Mouse (Mus musculus) CD4-positive helper T cell, adult 2 months (primary cell): Measurements from ENCODE around the gene Manba.
A peak's percentile ranks its signal among the peaks of the same experiment; 100 is the strongest.
"Not testable (repeated sequence)": the region's sequence is repeated elsewhere in the genome, so short reads cannot be mapped to it uniquely, and the experiment has no call there.

Experiments
- DNase-seq: peaks from one replicate; pipeline ENCODE4 v3.0.0-alpha.2; 2012; ENCODE audit warnings: low read depth, missing footprints, low spot score

Gene Manba

DNA sequence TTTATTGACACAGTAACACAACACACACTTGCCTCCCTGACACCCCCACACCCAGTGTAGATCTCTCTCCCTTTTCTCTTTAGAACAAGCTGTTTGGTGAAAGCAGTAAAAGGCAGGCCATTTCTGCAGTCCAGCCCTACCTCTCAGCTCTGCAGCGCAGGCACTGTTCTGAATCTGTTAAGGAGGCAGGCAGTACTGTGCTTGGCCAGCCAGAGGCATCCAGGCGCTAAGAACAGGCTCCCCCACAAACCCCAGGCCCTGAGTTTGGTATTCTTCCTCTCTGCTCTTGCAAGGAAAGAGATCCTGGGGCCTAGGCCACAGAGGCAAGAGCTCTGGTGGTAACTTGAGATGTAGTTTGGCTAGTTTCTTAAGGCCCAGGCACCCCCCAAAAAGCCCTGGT lies 39.5 kb downstream of the Manba start:
- DNase-seq = not testable (repeated sequence)

DNA sequence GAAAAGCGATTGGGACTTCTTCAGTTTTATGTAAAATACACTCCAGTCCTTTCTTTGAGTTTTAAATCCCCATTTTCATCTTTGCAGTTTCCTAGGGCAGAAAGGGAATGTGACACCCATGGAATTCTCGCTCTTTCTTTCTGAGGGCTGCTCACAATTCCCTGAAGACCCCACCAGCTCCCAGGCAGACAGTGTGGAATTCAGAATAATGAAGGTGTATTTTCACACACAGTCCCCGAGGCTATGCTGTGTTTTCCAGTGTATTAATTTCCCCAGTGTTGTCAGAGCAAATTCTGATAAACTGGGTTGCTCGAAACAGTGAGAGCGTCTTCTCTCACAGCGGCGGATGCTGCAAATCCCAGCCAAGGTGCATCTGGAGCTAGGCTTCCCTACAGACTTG lies 44.3 kb downstream of the Manba start:
- DNase-seq = no peak

DNA sequence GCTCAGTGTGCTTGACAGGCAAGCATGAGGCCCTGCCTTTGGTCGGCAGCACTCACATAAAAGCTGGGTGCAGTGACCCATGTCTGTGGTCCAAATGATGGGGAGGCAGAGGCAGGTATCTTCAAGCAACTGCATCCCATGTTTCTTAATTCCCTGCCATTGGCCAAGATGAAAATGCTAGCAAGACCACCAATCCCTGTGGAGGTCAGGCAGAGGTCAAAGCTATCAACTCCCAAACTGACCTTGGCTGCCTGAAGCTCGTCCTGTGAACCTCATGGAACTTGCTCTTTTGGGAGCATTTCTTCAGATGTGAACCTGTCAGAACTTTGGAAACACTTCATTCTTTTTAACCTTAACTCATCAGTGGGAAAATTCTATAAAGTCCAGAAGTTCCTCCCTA lies 46.4 kb downstream of the Manba start:
- no peak for DNase-seq

DNA sequence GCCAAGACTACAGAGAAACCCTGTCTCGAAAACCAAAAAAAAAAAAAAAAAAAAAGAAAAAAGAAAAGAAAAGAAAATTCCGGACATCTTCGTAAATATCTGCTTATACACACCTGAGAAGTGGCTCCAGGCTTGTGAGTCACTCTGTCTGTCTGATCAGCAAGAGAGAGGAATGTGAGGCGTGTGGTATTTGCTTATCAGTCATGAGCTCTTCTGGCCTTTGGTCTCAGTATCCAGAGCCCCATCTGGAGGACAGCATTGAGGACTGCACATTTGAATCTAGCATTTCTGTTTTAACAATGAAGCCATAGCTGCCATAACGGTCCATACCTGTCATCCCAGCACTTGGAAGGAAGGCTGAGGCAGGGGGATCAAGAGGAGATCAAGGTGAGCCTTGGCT lies 48.7 kb downstream of the Manba start:
- no peak for DNase-seq

DNA sequence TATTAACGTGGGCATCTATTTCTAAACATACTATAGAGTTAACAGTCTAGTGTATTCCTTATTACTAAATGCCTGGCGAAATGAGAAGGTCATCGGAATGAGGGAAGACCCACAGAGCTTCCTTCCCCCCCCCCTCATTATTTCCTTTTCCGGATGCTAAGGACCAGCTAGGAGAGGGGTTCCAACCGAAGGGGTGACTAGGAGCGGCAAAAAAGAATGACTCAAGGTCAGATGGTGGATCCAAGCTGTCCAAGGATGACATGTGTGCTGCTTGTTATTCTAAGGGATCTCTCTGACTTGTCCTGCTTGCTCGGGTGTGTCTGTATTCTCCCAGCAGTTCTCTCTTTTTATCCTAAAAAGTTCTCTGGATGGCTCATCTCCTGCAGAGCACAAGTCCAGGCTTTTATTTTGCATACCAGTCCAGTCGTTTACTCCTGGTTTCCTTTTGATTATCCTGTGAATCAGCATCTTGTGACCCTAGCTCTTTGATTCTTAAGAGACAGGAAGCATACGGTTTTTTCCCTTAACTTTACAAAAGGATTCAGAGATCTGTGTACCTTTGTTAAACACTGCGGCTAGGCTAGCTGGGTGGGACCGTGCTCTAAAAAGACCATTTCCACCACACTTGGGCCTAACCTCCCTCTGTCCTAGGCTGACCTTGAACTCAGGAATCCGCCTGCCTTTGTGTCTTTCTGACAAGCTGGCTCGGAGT lies 61.0 kb downstream of the Manba start:
- no peak for DNase-seq

DNA sequence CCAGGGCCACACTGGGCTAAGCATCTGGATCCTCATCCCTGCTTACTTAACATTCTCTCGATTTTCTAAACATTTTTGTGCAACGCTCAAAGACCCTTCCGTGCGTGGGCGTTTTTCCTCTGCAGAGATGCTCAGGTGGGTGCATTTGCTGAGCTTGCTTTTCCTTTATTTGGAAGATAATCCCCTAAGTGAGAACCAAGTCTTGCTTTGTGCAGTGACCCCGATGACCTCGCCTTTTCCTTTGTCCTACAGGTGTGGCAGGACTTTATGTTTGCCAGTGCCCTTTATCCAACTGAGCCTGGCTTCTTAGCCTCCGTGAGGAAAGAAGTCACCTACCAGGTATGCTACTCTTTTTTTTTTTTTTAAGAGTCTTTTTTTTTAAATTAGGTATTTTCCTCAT lies 61.9 kb downstream of the Manba start:
- no peak for DNase-seq

DNA sequence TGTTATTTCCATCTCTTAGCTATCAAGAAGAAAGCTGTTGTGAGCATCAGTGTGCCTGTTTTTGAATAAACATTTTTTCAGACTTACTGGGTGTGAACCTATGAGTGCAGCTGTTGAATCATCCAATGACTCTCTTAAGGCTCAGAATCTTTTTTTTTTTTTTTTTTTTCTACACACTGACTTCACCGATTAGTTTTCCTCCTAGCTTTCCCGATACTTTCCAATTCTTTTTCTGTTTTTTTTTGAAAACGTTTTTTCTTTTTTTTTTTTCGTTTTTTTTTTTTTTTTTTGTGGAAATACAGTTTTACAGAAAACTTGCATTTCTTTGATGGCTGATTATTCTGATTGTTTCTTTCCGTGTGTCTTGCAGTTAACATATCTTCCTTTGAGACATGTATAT lies 67.5 kb downstream of the Manba start:
- no peak for DNase-seq

DNA sequence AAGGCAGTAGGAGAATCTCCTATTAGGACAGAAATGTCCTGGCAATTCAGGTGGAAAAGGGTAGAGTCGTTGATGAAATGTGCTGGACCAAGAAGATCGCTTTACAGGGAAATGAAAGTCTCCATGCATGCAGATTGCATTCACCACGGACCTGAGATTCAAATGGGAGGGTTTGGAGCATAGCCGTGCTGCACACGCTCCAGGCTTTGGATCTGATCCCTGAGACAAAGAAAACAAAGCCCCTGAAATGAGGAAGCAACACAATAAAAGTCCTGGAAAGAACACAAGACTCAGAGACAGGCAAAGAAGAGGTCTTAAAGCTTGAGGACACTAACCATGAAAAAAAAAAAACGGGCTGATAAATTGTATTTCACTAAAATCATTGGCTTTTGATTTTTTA lies 69.8 kb downstream of the Manba start:
- DNase-seq = no peak

DNA sequence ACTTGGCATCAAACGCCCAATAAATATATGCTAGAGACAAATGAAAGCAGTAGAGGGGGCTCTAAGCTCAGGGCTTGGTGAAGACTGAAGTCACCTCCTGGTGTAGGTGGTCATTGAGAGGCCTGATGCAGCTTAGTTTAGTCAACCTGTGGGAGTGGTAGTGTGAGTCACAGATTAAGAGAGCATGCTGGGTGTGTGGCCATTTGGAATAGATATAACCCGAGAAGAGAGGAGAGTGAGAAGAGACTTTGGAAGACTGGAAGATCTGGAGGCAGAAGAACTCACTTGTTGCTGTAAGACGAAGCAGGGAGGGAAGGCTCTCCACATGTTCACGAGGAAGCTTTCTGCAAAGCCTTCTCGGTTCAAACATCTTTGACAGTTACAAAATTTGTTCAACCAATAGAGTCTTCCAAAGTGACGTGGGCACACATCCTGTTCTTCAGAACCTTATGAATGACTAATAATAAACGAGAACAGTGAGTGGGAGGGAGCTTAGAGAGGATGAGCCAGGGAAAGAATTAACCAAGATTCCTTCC lies 70.7 kb downstream of the Manba start:
- DNase-seq = peak; percentile 25

DNA sequence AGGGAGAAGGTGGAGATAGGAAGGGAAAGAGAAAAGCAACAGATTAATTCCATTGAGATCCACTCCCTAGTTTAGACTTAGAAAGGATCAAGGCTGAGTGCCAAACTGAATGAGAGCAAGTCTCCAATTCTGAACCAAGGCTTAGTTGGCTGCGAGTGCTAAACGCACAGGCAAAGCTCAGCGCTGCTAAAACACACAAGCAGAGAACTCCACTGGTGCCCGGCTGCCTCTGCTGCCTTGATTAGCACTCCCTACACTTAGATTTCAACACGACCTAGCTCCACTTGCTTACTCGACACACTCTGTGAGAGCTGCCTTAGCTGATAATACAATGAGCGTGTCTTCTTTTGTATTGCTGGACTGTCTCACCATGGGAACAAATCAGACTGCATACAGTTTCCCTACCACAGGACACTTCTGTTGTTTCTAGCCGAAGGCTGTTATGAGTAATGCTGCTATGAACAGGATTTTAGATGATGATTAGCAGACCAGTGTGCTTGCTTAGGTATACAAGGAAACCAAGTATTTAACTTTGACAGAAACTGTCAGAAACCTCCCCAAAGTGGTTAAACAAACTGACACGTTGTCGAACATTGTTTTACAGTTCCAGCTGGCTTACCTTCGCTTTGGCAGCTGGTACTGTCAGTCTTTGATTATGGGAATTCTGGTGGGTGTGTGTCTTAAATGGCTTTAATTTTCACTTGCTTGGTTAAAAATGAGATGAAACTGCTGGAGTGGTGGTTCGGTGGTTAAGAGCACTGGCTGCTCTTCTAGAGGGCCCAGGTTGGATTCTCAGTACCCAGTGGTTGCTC lies 71.6 kb downstream of the Manba start:
- DNase-seq = no peak

DNA sequence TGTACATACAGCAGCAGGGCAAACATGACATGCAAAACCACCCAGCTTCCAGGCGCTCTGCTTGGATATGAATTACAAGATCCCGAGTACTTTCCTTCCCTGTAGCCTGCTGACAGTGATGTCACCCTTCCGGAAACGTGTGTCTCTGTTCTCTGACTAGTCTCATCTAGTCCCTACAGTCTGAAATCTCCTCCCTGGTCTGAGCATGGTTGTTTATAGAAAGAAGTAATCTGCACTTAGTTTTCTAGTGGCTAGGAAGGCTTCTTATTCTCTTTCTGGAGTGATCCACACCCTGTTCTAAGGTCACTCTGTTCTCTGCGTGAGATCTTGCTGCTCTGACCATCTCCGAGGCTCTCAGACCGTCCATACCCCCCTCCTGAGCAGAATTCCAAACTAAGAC lies 76.6 kb downstream of the Manba start:
- DNase-seq = no peak

DNA sequence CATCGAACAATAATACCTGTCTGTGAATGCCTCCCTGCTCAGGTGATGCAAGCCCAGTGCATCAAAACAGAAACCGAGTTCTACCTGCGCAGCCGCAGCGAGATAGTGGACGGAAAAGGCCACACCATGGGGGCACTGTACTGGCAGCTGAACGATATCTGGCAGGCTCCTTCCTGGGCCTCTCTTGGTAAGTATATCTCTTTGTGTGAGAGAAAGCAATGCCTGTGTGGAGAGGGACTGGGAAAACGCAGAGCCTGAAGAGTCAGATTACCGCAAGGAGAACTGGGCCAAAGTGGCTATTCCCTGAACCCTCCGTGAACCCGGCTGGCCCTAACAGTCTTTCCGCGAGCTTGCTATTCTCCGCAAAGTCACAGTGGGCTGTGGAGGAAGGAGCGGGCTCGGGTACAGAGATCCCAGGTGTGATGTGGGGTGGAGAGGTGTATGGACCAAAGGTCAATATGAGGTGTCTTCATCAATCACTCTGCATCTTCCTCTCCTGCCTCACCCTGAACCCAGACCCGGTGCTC lies 77.8 kb downstream of the Manba start:
- DNase-seq = no peak

DNA sequence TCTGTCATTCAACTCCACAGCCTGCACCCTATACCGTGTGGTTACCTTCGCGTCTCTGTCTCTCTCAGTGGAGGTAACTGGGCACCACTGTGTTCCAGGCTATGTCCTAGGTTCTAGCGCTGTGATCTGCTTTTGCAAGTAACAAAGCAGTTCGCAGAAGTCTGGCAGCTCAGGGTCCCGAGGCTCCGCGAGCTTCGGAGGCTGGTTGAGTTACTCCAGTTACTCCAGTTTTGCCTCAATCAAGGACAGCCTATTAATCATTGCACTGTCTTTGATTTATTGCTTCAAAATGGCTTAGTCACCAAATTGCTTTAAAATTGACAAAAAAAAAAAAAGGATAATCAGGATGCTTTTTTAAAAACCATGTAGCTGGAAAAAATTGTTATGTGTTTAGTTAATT lies 79.3 kb downstream of the Manba start:
- no peak for DNase-seq

DNA sequence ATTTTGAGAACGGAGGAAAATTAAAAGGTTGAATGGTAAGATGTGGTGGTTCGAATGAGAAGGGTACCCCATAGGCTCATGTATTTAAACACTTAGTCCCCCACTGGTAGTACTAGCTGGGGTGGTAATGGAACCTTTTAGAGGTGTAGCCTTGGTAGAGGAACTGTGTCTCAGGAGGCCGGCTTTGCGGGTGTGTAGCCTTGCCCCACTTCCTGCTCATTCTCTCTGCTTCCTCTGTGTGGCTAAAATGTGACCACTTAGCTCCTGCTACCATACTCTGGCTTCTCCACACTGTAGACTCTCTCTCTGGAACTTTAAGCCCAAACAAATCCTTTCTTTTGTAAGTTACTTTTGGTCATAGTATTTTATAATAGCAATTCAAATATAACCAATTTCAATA lies 79.9 kb downstream of the Manba start:
- no peak for DNase-seq

DNA sequence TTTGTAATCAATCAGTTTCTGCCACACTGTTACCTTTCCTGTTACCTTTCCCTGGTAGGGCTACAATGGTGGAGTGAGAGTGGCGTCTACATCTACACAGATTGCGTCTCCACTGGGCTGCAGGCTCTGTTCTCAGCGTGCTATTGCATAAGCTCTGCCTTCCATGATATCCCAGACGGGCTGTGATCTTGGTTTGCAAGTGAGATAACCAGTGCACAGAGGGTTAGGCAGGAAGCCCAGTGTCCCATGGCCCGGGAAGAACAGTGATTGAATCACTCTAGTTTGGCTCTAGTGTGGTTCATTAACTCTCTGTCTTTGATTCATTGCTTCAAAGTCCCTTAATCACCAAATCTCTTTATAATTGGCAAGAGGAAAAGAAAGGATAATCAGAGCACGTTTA lies 82.5 kb downstream of the Manba start:
- no peak for DNase-seq

DNA sequence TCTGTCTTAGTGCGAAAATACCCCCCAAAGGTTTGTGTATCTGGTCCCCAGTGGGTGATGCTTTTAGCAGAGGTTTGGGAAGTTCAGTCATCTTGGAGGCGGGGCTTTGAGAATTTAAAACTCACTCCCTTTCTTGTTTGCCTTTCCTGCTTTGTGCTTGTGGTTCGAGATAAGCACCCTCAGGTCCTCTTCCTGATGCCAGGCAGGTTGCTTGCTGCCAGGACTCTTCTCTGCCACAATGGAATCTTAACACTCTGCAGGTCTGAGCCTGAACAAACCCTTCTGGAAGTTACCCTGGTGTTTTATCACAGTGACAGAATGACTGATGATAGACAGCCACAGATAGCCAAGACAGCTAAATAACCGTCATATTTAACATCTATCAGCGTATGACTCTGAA lies 83.2 kb downstream of the Manba start:
- DNase-seq = no peak

DNA sequence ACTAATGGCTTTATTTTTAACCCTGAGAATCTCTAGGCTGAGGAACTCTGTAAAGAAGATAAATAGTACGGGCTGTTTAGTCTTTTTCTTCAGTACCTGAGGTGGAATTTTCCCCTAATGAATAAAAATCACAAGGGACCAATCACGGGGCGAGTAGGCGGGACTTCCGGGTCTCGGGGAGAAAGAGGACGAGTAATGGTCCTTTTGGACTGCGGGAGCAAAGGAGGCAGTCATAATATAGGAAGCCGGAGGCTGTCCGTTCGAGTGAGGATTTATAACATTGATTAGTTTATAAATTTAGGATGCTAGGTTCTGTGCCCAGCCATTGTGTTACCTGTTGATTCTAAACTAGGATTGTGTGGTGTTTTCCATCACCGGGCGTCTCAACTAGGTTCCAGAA lies 86.1 kb downstream of the Manba start:
- DNase-seq = no peak

DNA sequence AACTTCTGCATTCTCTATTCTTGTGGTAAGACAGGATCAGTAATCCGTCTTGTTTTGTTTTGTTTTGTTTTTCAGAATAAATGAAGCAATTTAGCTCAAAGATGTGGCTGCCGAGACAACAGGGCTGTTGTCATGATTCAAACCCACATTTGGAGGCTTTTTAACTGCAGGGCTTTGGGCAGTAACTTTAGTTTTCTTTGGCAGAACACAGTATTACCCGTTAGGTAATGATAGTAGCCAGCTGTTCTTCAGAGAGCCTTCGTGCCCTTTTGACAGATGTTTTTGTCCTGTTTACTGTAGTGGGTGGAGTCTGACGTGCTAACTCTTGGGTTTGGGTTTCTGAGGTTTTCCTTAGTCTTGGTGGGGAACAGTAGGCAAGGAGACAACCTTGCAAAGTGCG lies 87.6 kb downstream of the Manba start:
- DNase-seq = no peak

DNA sequence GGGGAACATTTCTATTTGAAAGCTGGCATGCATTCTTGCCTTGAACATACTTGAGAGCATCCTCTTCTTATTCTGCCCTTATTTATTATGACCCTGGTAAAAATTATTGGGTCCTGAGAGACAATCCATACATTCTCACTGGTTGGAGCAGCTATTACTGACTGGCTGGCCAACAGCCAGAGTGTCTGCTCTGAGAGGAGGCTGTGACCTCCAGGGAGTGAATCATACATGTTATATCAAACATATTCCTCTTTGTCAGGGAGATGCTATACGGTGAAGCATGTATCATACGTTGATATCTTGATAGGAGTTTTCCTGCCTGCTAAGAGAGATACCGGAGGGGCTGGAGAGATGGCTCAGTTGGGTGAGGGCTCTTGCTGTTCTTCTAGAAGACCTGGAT lies 89.7 kb downstream of the Manba start:
- no peak for DNase-seq

DNA sequence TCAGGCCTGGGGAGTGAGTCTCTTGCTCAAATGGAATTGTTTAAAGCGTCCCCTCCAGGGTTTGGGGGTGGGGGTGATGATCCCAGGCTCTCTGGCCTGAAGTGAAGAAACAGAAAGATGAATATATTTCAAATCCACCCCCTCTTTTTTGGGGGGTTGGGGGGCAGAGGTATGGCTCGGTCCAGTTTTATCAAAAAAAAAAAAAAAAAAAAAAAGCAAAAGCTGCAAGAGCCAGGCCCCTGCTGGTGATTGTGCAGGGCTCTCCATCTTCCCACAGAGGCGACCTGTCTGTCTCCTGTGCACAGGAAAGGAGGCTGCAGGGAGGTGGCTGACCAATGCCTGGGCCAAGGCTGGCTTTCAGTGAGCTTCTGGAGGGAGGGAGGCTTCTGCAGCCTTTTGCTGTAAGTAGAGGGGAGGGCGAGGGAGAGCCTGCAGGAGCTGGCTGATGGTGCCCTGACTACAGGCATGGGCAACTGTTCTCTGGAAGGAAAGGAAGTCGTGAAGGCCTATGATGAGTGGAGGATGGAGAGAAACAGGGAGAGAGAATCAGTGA lies 93.3 kb downstream of the Manba start:
- no peak for DNase-seq

DNA sequence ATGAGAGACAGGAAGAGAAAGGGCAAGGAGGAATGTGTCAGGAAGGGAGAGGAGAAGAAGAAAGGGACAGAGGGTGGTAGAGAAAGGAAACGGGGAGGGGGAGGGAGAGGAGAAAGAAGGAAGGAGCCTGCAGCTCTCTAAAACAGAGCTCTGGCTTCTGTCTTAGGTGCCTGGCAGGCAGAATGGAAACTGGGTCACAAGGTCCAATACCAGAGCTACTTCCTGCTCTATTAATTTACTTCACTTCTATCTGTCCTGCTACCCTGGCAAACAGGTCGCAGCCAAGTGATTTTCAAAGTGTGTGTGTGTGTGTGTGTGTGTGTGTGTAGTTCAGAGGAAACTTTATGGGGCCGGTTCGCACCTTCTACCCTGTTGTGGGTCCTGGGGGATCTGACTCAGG lies 93.8 kb downstream of the Manba start:
- DNase-seq = peak; percentile 28

DNA sequence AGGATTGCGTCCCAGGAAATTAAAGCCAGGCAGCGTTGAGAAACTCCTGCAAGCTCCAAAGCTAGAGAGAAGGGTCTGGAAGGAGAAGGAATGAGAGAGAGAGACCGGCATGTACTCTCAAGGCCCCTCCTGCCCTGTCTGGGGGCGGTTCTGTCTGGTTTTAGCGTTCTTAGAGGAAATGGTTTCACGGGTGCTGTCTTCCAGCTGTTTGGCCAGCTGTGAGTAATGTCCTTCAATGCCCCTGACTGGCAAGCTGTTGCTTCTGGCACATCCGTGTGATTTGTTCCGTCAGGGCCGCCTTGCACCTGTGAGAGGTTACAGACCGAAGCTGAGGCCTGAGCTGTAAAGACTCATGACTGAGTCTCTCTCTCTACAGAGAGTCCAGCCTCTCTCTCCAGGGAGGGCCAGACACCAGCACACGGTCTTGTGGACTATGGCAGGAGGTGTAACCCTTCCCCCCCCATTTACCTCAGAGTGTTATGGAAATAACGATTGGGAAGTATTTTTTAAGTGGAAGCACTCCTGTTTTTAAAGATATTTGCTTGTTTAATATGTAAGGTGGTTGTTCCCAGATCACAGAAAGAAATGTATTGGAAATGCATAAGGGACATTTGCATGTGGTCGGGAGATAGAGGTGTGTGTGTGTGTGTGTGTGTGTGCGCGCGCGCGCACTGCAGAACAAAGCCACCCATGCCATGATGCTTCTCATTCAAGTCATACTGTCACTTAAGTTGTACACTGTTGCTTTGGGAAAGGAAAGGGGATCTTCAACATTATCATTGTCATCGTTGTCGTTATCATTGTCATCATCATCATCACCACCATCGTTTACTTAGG lies 95.2 kb downstream of the Manba start:
- DNase-seq = no peak
